Mouse (Mus musculus): Measurements from ENCODE around the gene Cxcr1. TPM values are rescaled to one million over a fixed set of nuclear protein-coding genes. Genes with fewer than 3 reads are reported as not detected.

Gene Cxcr1
- total and polyA plus RNA-seq, 3 experiments, result 0.71 TPM; not detected in 2

DNA sequence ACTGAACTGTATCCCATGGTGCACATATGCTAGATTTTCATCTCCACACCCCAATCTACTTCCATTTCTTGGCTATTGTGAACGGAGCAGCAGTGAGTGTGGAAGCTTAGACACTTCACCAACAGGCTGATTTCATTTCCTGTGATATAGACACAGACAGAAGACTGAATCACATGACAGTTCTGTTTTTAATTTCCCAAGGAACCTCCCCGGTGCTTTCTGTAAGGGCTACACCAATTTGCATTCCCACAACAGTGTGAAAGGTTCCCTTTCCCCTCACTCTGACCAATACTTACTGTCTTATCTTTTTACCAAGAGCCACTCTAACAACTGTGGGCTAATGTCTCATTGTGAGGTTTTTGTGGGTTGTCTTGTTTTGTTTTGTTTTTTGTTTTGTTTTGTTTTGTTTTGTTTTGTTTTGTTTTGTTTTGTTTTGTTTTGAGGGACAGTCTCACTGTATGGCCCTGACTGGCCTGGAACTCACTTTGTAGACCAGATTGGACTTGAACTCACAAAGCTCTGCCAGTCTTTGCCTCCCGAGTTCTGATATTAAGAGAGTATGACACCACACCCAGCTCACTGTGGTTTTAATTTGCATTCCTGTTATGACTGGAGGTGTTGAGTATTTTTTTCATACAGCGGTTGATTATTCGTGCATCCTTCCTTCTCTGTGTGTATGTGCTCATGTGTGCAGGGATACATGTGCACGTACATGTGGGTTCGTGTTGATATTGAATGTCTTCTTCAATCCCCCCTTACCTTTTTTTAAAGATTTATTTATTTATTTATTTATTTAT, 6.8 kb upstream of the Cxcr1 start:
- ATAC-seq (ENCODE audit: extremely low read depth, insufficient number of reproducible peaks, low FRiP score, poor library complexity, severe bottlenecking) (no peak), DNase-seq (ENCODE audit: low spot score) (no peak)
- no peak overlapping the region for H3K4me3 ChIP-seq (ENCODE audit: low read depth, low read length)

DNA sequence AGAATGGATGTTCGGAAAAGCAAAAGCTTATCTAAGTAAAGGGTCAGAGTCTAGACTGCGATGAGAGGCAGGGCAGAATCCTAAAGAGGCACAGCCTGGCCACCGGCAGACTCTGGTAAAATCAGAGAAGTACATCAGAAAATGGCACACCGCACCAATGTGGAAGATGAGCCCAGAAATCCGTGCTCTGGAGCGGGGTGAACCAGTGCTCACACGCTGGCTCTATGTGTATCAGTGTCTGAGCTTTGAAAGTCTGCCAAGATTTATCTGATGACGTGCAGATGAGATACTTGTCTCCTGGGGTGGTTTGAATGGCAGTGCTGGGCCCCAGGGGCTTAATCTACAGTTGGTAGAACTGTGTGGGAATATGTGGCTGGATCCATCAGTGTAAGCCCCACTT, 4.6 kb upstream of the Cxcr1 start:
- no peaks in the 10 kb centered on the region for H3K4me1 ChIP-seq (ENCODE audit: insufficient read depth, low read depth, low read length)
- peaks cover 27% of the 10 kb centered on the region for H3K27me3 ChIP-seq (ENCODE audit: insufficient read depth, low read length)
- no peaks in the 10 kb centered on the region for H3K9me3 ChIP-seq (replicated peaks)
- no peak overlapping the region for H3K4me3 ChIP-seq (ENCODE audit: low read depth, low read length)
- TF ChIP-seq GATA1 (IDR thresholded peaks at IDR 0.05; ENCODE audit: borderline replicate concordance, low read length), result no peak
- no peak for TF ChIP-seq TAL1 (conservative IDR thresholded peaks at IDR 0.05; ENCODE audit: low read depth, low read length)
- TF ChIP-seq POLR2AphosphoS5 (IDR thresholded peaks at IDR 0.05; ENCODE audit: insufficient replicate concordance, low read depth, low read length), result no peak
- TF ChIP-seq CTCF (IDR thresholded peaks at IDR 0.05; ENCODE audit: low read depth, low read length), result no peak
- TF ChIP-seq GATA2 (IDR thresholded peaks at IDR 0.05; ENCODE audit: borderline replicate concordance, low read depth, low read length), result no peak
- ATAC-seq (ENCODE audit: extremely low read depth, insufficient number of reproducible peaks, low FRiP score, poor library complexity, severe bottlenecking) (no peak), DNase-seq (ENCODE audit: low spot score) (no peak)
- H3K36me3 ChIP-seq (replicated peaks), result no peaks in the 10 kb centered on the region

More for the DNA sequence above, 6.8 kb upstream of the Cxcr1 start:
- Histone ChIP-seq H3K36me3 (replicated peaks) (no peaks in the 10 kb centered on the region), H3K27me3 (ENCODE audit: insufficient read depth, low read length) (peaks cover 37% of the 10 kb centered on the region), H3K9me3 (replicated peaks) (no peaks in the 10 kb centered on the region), H3K4me1 (ENCODE audit: insufficient read depth, low read depth, low read length) (peaks cover 4% of the 10 kb centered on the region)
- TF ChIP-seq CTCF (IDR thresholded peaks at IDR 0.05; ENCODE audit: low read depth, low read length) (no peak), POLR2AphosphoS5 (IDR thresholded peaks at IDR 0.05; ENCODE audit: insufficient replicate concordance, low read depth, low read length) (no peak), TAL1 (conservative IDR thresholded peaks at IDR 0.05; ENCODE audit: low read depth, low read length) (no peak), GATA1 (IDR thresholded peaks at IDR 0.05; ENCODE audit: borderline replicate concordance, low read length) (no peak), GATA2 (IDR thresholded peaks at IDR 0.05; ENCODE audit: borderline replicate concordance, low read depth, low read length) (no peak)

DNA sequence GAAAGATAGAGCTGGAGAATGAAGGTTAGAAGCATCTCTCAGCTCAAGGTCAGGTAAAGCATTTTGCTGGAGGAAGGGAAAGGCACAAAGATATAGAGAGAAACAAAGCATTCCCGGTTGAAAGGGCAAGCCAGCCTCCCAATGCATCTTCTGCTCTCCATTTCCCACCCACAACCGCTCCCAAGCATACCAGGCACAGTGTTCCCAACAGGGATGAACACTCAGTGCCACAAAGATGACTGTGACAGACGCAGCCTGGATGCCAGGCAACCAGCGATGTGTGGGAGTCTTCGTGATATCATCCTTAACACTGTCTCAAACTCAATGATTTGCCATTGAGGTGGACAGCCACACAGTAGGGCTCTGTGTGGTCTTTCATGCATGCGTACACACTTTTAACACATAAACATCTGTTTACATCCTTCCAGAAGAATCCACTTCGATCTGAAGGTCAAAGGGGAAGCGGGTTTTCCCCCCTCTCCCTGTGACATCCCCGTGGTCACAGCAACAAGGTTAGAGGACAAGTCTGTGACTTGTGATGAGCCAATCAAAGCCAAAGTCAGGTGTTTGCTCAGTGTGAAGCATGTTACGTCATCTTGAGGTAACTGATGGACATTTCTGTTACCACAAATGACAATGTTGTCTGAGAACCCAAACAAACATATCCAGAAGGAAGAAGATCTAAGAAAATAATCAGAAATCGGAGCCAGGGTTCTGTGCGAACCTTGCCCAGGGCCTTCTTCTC, 3.5 kb upstream of the Cxcr1 start:
- DNase-seq (ENCODE audit: low spot score) (no peak), ATAC-seq (ENCODE audit: extremely low read depth, insufficient number of reproducible peaks, low FRiP score, poor library complexity, severe bottlenecking) (no peak)
- H3K9me3 ChIP-seq (replicated peaks), result no peaks in the 10 kb centered on the region
- peaks cover 24% of the 10 kb centered on the region for H3K27me3 ChIP-seq (ENCODE audit: insufficient read depth, low read length)
- H3K36me3 ChIP-seq (replicated peaks), result no peaks in the 10 kb centered on the region
- H3K4me3 ChIP-seq (ENCODE audit: low read depth, low read length), result no peak overlapping the region
- no peaks in the 10 kb centered on the region for H3K4me1 ChIP-seq (ENCODE audit: insufficient read depth, low read depth, low read length)
- no peak for TF ChIP-seq GATA2 (IDR thresholded peaks at IDR 0.05; ENCODE audit: borderline replicate concordance, low read depth, low read length)
- no peak for TF ChIP-seq POLR2AphosphoS5 (IDR thresholded peaks at IDR 0.05; ENCODE audit: insufficient replicate concordance, low read depth, low read length)
- TF ChIP-seq TAL1 (conservative IDR thresholded peaks at IDR 0.05; ENCODE audit: low read depth, low read length), result no peak
- TF ChIP-seq CTCF (IDR thresholded peaks at IDR 0.05; ENCODE audit: low read depth, low read length), result no peak
- TF ChIP-seq GATA1 (IDR thresholded peaks at IDR 0.05; ENCODE audit: borderline replicate concordance, low read length), result no peak

DNA sequence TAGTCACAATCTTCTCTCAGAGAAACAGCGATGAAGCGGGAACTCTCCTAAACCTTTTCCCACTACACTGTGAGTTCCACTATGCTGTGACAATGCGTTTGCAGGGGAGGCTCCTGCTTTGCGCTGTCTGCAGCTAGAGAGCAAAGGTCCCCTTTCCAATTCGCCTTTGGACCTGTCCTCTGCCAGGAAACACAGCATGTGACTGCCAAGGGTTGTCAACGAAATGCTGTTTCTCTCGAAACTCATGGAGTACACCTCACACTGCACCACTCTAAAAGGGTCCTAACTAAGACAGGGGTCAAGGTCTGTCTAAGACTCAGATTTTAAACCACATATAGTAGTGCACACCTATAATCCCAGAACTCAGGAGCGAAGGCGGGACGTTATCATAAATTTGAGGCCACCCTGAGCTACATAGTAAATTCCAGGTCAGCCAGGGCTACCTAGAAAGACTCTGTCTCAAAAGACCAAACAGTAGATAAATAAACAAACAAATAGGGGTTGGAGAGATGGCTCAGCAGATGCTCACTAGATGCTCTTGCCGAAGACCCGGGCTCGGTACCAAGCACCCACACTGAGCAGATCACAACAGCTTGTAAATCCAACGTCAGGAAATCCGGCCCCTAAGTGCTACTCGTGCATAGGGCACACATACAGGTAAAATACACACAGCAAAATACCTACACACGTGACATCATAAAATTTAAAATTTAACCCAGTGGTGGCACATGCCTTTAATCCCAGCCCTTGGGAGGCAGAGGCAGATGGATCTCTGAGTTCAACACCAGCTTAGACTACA, 2.4 kb upstream of the Cxcr1 start:
- no peaks in the 10 kb centered on the region for H3K9me3 ChIP-seq (replicated peaks)
- H3K27me3 ChIP-seq (ENCODE audit: insufficient read depth, low read length), result peaks cover 26% of the 10 kb centered on the region
- TF ChIP-seq GATA1 (IDR thresholded peaks at IDR 0.05; ENCODE audit: borderline replicate concordance, low read length) (no peak), POLR2AphosphoS5 (IDR thresholded peaks at IDR 0.05; ENCODE audit: insufficient replicate concordance, low read depth, low read length) (no peak), GATA2 (IDR thresholded peaks at IDR 0.05; ENCODE audit: borderline replicate concordance, low read depth, low read length) (no peak), TAL1 (conservative IDR thresholded peaks at IDR 0.05; ENCODE audit: low read depth, low read length) (no peak), CTCF (IDR thresholded peaks at IDR 0.05; ENCODE audit: low read depth, low read length) (no peak)
- no peaks in the 10 kb centered on the region for H3K4me1 ChIP-seq (ENCODE audit: insufficient read depth, low read depth, low read length)
- no peak overlapping the region for H3K4me3 ChIP-seq (ENCODE audit: low read depth, low read length)
- ATAC-seq (ENCODE audit: extremely low read depth, insufficient number of reproducible peaks, low FRiP score, poor library complexity, severe bottlenecking) (no peak), DNase-seq (ENCODE audit: low spot score) (no peak)
- H3K36me3 ChIP-seq (replicated peaks), result no peaks in the 10 kb centered on the region

DNA sequence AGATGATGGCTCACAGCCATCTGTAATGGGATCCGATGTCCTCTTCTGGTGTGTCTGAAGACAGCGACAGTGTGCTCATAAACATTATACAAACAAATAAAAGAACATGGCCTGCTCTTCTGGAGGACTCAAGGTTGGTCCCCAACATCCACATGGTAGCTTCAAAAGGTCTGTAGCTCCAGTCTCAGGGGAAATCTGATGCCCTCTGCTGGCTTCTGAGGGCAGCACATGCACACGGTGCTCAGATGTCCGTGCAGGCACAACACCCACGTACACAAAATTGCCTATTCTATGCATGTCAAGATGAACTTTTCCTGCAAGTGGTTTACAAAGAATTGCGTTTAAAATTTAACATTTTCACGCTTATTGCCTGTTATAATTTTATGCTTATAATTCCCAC, 1.5 kb upstream of the Cxcr1 start:
- Histone ChIP-seq H3K4me3 (ENCODE audit: low read depth, low read length) (no peak overlapping the region), H3K4me1 (ENCODE audit: insufficient read depth, low read depth, low read length) (no peaks in the 10 kb centered on the region), H3K36me3 (replicated peaks) (no peaks in the 10 kb centered on the region), H3K9me3 (replicated peaks) (no peaks in the 10 kb centered on the region), H3K27me3 (ENCODE audit: insufficient read depth, low read length) (peaks cover 26% of the 10 kb centered on the region)
- DNase-seq (ENCODE audit: low spot score) (no peak), ATAC-seq (ENCODE audit: extremely low read depth, insufficient number of reproducible peaks, low FRiP score, poor library complexity, severe bottlenecking) (no peak)
- TF ChIP-seq TAL1 (conservative IDR thresholded peaks at IDR 0.05; ENCODE audit: low read depth, low read length) (no peak), CTCF (IDR thresholded peaks at IDR 0.05; ENCODE audit: low read depth, low read length) (peak; percentile 65; the same call in 1 of the 2 replicates), GATA2 (IDR thresholded peaks at IDR 0.05; ENCODE audit: borderline replicate concordance, low read depth, low read length) (no peak)

DNA sequence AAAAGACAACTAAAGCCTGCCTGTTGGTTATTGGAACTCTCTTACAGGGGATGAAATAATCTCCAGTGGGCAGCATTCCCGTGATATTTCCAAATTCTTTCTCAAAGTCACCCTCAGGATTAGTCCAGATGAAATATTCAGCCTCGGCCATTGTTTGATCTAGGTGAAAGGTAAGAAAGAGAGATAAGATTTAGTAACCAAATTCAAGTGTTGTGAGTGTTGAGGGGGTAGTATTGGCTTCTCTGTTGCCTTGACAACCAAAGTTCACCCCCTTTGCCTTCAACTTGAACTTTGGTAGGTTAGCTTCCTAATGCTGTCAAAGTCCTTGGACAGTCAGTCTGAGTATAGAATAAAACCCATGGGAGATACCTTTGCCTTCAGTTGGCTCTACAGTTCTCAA, 1.7 kb downstream of the Cxcr1 start:
- H3K36me3 ChIP-seq (replicated peaks), result no peaks in the 10 kb centered on the region
- H3K9me3 ChIP-seq (replicated peaks), result no peaks in the 10 kb centered on the region
- no peak for DNase-seq (ENCODE audit: low spot score)
- TF ChIP-seq POLR2AphosphoS5 (IDR thresholded peaks at IDR 0.05; ENCODE audit: insufficient replicate concordance, low read depth, low read length) (no peak), GATA1 (IDR thresholded peaks at IDR 0.05; ENCODE audit: borderline replicate concordance, low read length) (no peak), TAL1 (conservative IDR thresholded peaks at IDR 0.05; ENCODE audit: low read depth, low read length) (no peak), CTCF (IDR thresholded peaks at IDR 0.05; ENCODE audit: low read depth, low read length) (no peak), GATA2 (IDR thresholded peaks at IDR 0.05; ENCODE audit: borderline replicate concordance, low read depth, low read length) (no peak)
- ATAC-seq (ENCODE audit: extremely low read depth, insufficient number of reproducible peaks, low FRiP score, poor library complexity, severe bottlenecking), result no peak
- H3K27me3 ChIP-seq (ENCODE audit: insufficient read depth, low read length), result peaks cover 31% of the 10 kb centered on the region
- no peaks in the 10 kb centered on the region for H3K4me1 ChIP-seq (ENCODE audit: insufficient read depth, low read depth, low read length)
- H3K4me3 ChIP-seq (ENCODE audit: low read depth, low read length), result no peak overlapping the region

Data from G1E (cell line).